Mouse (Mus musculus) olfactory bulb, adult 2 months (tissue): ENCODE measurements at regions not wholly inside any gene's neighbourhood (a gene's known extent, or its start where the extent isn't known, plus 50 kb on each side); places are given as distances from the start of the nearest gene placed in this dataset.

Source experiments
- H3K27ac ChIP-seq: fragments of 200-500 bp; 2 replicates; pipeline ENCODE4 v1.5.1; 2012; ENCODE audit warnings: low read depth, low read length; ENCODE audit not compliant: insufficient read depth
- H3K4me1 ChIP-seq: fragments of 200-500 bp; 2 replicates; pipeline ENCODE4 v1.6.1; 2012; ENCODE audit warnings: low read length; ENCODE audit not compliant: control insufficient read depth, insufficient read depth
- H3K4me3 ChIP-seq: fragments of 200-500 bp; 2 replicates; pipeline ENCODE4 v1.5.1; 2012; ENCODE audit warnings: mild to moderate bottlenecking, low read depth, low read length, moderate library complexity; ENCODE audit not compliant: insufficient read depth
- CTCF ChIP-seq: fragments of 200-500 bp; IDR thresholded peaks from 2 replicates; pipeline ENCODE4 v1.5.1; 2012; ENCODE audit warnings: low read depth, mild to moderate bottlenecking, low read length, moderate library complexity; ENCODE audit not compliant: insufficient read depth
- POLR2A ChIP-seq: fragments of 200-500 bp; IDR thresholded peaks from 2 replicates; pipeline ENCODE4 v1.6.1; 2012; ENCODE audit warnings: mild to moderate bottlenecking, low read depth, low read length, moderate library complexity; ENCODE audit not compliant: insufficient read depth
- WGBS: fragments of 180-500 bp; shearing (Covaris S2); methylation state at CpG from one replicate; pipeline ENCODE4 v1.1.7; 2018; 5-methylcytosine and 5-hydroxymethylcytosine counted together

DNA sequence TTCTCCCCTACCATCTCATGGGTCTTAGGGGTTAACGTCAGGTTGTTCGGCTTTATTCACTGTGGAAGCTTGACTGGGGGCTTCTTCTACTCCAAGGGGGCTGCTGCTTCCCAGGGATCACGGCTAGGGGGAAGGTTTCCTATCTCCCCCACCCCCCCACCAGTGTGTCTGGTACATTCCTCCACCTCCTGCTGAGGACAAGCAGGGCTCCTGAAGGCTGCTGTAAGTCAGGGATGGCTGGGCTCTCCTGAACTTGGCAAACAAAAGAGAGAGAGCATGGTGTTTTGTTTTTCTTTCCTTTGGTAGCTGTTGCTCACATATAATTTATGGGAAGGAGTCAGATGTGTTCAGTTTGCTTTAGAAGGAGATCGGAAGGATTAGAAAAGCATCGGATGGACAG lies 54.7 kb upstream of the Commd3 start:
- no peak overlapping the region for H3K4me3 ChIP-seq
- no peaks in the 10 kb centered on the region for H3K4me1 ChIP-seq
- no peak overlapping the region for H3K27ac ChIP-seq
- no peak for TF ChIP-seq POLR2A
- 46% methylated on average over 5 of the region's 5 CpGs for WGBS

DNA sequence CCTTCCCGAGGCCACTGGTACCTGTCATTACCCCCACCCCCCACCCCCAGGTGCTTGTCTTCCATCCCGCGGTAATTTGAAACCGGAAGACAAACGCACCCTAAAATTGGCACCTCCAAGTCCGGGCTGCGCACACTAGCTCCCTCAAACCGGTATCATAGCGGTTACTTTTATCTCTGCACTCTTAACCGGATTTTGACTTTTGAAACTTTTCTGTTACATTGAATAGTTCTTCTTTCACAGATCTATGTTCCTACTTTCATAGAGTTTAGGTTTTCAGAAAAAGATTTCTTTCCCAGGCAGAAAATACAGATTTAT lies 62.4 kb upstream of the Commd3 start:
- WGBS = 45% methylated on average over 10 of the region's 10 CpGs
- TF ChIP-seq CTCF = no peak
- no peak for TF ChIP-seq POLR2A
- Histone ChIP-seq H3K27ac (no peak overlapping the region), H3K4me1 (peaks cover 21% of the 10 kb centered on the region), H3K4me3 (peak overlapping the region; percentile 48)

DNA sequence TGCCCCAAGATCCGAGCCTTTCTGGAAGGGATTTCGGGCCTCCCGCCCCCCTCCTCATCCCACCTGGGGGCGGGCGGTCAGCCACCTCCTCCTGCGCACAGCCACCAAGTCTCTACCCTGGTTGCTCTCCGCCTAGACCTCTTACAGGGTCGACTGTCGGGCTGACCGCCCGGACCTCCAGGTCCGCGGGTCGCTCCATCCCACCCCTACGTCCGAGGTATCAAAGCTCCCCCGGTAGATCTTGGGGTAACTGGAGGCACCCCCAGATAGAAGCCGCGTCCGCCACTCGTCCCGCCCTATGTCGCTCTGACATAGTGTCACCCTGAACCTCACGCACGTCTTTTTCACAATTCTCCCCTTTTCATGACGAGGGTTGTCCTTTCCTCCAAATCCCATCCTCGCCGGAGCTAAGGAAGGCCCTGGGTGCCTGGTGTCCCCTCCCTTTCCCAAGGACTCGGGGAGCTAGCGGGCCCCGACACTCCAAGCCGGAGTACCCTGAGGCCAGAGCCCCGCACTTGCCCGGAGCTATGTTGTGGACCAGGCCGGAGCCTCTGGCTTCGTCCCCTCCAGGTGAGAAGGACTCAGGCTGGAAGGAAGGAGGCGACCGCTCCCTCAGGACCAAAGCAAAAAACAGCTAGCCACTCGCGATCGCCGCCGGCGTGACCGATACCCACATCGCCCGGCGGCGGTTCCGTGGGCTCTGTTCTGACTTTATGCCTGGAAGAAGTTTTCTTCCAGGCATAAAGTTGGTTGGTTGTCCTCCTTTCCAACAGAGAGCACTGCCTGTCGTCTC lies 62.9 kb upstream of the Commd3 start:
- no peak overlapping the region for H3K27ac ChIP-seq
- WGBS = 6% methylated on average over 51 of the region's 51 CpGs
- H3K4me3 ChIP-seq = peak overlapping the region; percentile 48
- H3K4me1 ChIP-seq = peaks cover 21% of the 10 kb centered on the region
- TF ChIP-seq CTCF (no peak), POLR2A (no peak)

DNA sequence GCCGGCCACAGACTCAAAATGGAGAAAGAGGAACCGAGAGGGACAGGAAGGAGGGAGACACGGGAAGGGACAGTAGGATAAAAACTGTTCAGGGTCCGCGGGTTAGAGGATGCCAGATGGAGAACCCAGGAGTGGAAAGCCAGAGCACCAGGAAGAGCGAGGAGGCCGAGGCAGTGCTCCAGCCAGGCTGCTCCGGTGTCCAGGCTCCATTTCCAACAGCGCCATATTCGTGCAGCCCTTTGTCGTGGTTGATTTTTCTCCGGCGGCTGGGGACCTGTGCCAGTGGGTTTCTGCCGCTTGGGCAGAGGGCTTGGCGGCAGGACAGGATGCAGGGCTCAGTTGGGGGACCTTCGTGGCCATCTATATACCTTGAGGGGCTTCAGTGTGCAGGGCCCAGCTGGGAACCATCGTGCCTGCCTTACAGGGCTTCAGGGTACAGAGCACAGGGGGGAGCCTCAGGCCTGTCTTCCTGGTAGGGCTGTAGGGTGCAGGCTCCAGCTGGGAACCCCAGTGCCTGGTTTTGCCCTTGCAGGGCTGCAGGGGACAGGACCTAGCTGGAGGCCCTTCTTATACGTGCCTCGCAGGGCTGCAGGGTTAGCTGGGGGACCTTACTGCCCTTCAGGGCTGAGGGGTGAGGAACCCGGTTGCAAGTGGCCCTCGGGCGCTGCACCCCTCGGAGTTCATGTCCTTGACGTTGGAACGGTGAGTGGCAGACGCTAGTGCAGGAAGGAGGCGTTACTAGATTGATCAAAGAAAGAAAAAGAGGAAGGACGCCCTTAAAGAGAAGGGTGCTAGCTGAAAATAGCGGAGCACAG lies 63.7 kb upstream of the Commd3 start:
- no peak overlapping the region for H3K27ac ChIP-seq
- H3K4me3 ChIP-seq = peak overlapping the region; percentile 48
- TF ChIP-seq POLR2A (no peak), CTCF (peak; percentile 9; the same call in 1 of the 2 replicates)
- WGBS = 1% methylated on average over 29 of the region's 29 CpGs
- H3K4me1 ChIP-seq = peaks cover 21% of the 10 kb centered on the region

DNA sequence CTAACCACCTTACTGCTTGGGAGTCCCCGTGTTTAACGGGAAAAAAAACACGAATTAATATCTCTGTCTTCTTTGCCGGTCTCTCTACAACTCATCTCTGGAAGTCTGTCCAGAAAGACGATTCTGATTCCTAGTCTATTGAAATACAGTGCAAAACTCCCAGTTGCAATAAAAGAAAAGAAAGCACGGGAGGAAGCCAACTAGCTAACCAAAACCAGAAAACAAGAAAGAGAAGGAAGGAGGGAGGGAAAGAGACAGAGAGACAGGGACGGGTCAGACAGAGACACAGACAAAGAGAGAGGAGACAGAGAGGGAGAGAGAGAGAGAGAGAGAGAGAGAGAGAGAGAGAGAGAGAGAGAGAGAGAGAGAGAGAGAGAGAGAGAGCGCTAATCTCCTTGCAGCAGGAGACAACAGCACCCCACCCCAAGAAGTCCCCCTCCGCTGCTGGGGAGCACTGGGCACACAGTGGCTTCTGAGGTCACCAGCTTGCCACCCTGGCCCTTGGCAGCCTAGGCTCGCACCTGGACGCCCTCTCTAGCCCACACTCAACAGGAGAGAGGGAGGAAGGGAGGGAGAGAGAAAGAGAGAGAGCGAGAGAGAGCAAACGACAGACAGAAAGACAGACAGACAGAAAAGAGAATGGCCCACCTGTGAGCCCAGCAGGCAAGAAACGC lies 64.5 kb upstream of the Commd3 start:
- TF ChIP-seq POLR2A = no peak
- no peak for TF ChIP-seq CTCF
- H3K4me1 ChIP-seq = peaks cover 21% of the 10 kb centered on the region
- H3K27ac ChIP-seq = no peak overlapping the region
- peak overlapping the region; percentile 48 for H3K4me3 ChIP-seq
- 2% methylated on average over 14 of the region's 14 CpGs for WGBS

DNA sequence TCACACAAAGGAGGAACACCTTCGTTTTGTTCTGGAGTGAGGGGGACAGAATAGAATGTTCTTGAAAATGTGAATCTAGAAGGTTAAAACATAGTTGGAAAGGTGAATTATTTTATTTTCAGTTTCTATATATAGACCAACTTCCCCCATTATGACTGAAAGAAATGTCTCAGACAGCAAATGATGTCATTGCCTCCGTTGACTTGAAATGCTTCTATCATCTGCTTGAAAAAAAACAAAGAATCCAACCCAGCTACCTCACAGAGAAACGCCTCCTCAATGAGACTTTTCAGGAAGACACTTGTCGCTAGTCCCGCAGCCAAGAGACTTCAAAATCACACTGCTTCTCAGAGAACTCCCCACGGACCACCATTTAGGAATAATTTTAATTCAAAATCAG lies 65.1 kb upstream of the Commd3 start:
- TF ChIP-seq POLR2A (no peak), CTCF (no peak)
- WGBS = 39% methylated on average over 6 of the region's 6 CpGs
- no peak overlapping the region for H3K27ac ChIP-seq
- peaks cover 21% of the 10 kb centered on the region for H3K4me1 ChIP-seq
- H3K4me3 ChIP-seq = no peak overlapping the region

DNA sequence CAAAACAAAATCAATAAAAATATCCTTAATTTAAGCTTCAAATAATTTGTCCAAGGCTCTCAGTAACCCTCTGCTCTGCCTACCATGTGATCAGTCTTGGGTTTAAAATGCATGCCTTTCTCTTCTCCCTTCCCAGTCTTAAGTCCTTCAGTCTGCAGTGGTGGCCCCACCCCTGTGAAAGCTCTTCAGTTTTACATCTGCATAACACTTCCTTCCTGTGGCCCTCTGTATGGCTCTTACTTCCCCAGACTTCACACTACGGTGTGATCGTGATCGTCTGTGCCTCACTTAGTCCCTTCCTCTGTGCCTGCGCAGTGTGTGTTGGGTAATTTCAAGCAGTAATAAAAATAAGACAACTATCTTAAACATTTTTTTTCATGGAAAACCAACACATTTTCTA lies 80.0 kb upstream of the Commd3 start:
- no peak overlapping the region for H3K4me3 ChIP-seq
- TF ChIP-seq CTCF (no peak), POLR2A (no peak)
- no peak overlapping the region for H3K27ac ChIP-seq
- H3K4me1 ChIP-seq = no peaks in the 10 kb centered on the region
- 90% methylated on average over 4 of the region's 4 CpGs for WGBS

DNA sequence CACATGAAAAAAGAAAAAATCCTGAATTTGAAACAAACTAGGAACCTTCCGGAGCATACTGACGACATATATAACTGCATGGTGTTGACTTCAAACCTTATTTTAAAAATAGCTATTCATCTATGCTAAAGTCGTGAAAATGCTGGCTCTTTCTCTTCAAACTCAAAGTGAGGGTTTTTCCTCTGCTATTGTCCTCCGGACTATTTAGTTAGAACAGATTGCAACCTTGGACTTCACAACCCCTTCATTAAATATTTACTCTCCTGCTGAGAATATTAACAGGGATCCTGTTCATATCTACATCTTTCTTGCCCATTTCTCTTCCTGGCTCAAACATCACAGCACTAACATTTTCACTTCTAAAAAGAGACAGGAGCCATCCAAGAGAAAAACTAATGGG lies 84.0 kb upstream of the Commd3 start:
- no peak for TF ChIP-seq CTCF
- no peak for TF ChIP-seq POLR2A
- peak overlapping the region; percentile 55 for H3K4me3 ChIP-seq
- no peaks in the 10 kb centered on the region for H3K4me1 ChIP-seq
- WGBS = 2% methylated on average over 4 of the region's 4 CpGs
- no peak overlapping the region for H3K27ac ChIP-seq

DNA sequence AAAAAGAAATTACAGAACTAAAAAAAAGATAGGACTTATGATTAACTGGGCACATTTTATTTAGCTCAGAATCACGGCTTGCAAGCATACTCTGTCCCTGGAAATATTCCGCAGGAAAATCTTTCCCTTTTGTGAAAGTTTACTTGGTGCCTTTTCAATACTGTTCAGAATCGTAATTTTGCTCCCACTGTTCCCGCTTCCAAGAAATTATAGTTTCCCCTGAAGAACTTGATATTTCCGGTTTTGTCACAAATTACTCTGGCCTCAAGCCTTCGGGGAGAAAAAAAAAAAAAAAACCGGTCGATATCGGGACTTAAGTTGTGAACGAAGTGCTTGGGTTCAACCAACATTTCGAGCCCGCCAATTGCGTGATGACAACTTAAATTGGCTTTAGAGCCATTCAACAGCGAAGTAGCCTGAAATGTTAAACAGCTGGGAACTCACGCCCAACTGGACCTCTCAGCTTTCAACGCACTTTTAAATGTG lies 84.4 kb upstream of the Commd3 start:
- under 1% methylated on average over 16 of the region's 16 CpGs for WGBS
- no peaks in the 10 kb centered on the region for H3K4me1 ChIP-seq
- H3K4me3 ChIP-seq = peak overlapping the region; percentile 55
- TF ChIP-seq POLR2A = no peak
- no peak for TF ChIP-seq CTCF
- no peak overlapping the region for H3K27ac ChIP-seq
